Mouse (Mus musculus): ENCODE data around the gene Bud13. TPM values are rescaled to one million over a fixed set of nuclear protein-coding genes. Genes with fewer than 3 reads are reported as not detected.
A peak's percentile ranks its signal among the peaks of the same experiment; 100 is the strongest.

The Bud13 gene
- total RNA-seq, 1 experiment: 21.6 TPM

DNA sequence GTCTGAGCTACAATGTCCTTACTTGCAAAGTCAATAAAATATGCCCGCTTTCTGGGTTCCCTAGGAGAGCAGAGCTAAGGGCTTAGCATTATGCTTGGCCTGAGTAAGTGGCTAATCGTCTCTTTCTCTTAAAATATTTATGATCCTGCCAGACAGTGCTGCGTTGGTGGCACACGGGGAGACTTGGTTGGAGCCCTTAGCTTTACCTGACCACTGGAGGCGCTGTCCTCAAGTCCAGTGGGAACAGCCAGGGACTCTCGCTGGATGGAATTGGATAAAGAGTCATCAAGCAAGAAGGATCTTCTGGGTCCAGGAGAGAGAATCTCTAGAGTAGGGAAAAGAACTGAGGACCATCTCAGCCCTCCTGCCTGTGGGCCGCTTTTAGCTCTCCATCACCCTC lies 26.3 kb downstream of the Bud13 start:
- no peak overlapping the region for H3K9ac ChIP-seq (ENCODE audit: insufficient read depth, low read depth, low read length, poor library complexity, severe bottlenecking)
- H3K27ac ChIP-seq (ENCODE audit: insufficient read depth, low read depth, low read length, poor library complexity, severe bottlenecking): no peak overlapping the region
- H3K4me3 ChIP-seq (ENCODE audit: insufficient read depth in 1 of 2, low read depth in 1 of 2, low read length in 2 of 2, poor library complexity in 1 of 2, severe bottlenecking in 1 of 2): peak overlapping the region in 1 of 2 experiments; percentile 50; a peak in 2 of 4 replicates
- TF ChIP-seq MAFK (IDR thresholded peaks at IDR 0.05; ENCODE audit: insufficient read depth, low read depth, low read length) (no peak), CHD2 (IDR thresholded peaks at IDR 0.05; ENCODE audit: low read depth, low read length) (no peak), HCFC1 (IDR thresholded peaks at IDR 0.05; ENCODE audit: borderline replicate concordance, insufficient read depth, low read length) (no peak), ZC3H11A (IDR thresholded peaks at IDR 0.05; ENCODE audit: borderline replicate concordance, low read depth, low read length) (no peak), ZNF384 (IDR thresholded peaks at IDR 0.05; ENCODE audit: low read depth, low read length) (no peak)
- no peaks in the 10 kb centered on the region for H3K36me3 ChIP-seq (ENCODE audit: control insufficient read depth, insufficient read depth, low read length, poor library complexity, severe bottlenecking)
- no peaks in the 10 kb centered on the region for H3K9me3 ChIP-seq (ENCODE audit: control insufficient read depth, insufficient read depth, low read depth, low read length)
- peak; percentile 58 for DNase-seq (ENCODE audit: low read depth, low spot score)
- H3K4me1 ChIP-seq (ENCODE audit: control insufficient read depth in 2 of 2, insufficient read depth in 2 of 2, low read length in 2 of 2, poor library complexity in 1 of 2): peaks cover 0 to 3% of the 10 kb centered on the region in 2 experiments; a peak in 1 of 4 replicates
- in situ Hi-C loops (cut with MboI; ENCODE audit: low sequenced_read_pairs in 2 of 2, unreplicated experiment in 2 of 2): no loop called here

DNA sequence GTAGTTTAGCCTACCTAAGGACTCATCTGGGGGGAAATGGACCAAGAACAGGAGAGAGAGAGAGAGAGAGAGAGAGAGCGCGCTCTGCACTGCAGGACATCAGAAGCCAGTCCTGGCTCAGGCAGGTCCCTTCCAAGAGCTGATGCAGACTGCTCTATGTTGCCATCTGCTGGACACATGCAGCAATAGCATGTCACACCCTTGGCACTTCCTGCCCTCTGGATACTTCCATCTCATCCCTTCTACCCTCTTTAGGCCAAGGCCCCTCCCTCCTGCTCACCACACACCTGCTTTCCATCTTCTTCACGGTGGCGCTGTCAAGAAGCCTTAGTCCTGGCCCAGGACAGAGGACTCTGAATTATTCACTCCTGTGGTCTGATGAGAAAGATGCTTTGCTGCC lies 31.7 kb downstream of the Bud13 start:
- TF ChIP-seq ZNF384 (IDR thresholded peaks at IDR 0.05; ENCODE audit: low read depth, low read length) (no peak), HCFC1 (IDR thresholded peaks at IDR 0.05; ENCODE audit: borderline replicate concordance, insufficient read depth, low read length) (no peak), MAFK (IDR thresholded peaks at IDR 0.05; ENCODE audit: insufficient read depth, low read depth, low read length) (no peak), CHD2 (IDR thresholded peaks at IDR 0.05; ENCODE audit: low read depth, low read length) (no peak), ZC3H11A (IDR thresholded peaks at IDR 0.05; ENCODE audit: borderline replicate concordance, low read depth, low read length) (no peak)
- in situ Hi-C loops (cut with MboI; ENCODE audit: low sequenced_read_pairs in 2 of 2, unreplicated experiment in 2 of 2): loop anchor here in 1 of 2 experiments (10.0 kb wide), 1 partner anchor 310 kb away; no protein-coding TSS in a partner anchor
- Histone ChIP-seq H3K4me1 (ENCODE audit: control insufficient read depth in 2 of 2, insufficient read depth in 2 of 2, low read length in 2 of 2, poor library complexity in 1 of 2) (no peaks in the 10 kb centered on the region), H3K27ac (ENCODE audit: insufficient read depth, low read depth, low read length, poor library complexity, severe bottlenecking) (no peak overlapping the region), H3K36me3 (ENCODE audit: control insufficient read depth, insufficient read depth, low read length, poor library complexity, severe bottlenecking) (no peaks in the 10 kb centered on the region), H3K4me3 (ENCODE audit: insufficient read depth in 1 of 2, low read depth in 1 of 2, low read length in 2 of 2, poor library complexity in 1 of 2, severe bottlenecking in 1 of 2) (no peak overlapping the region), H3K9me3 (ENCODE audit: control insufficient read depth, insufficient read depth, low read depth, low read length) (no peaks in the 10 kb centered on the region), H3K9ac (ENCODE audit: insufficient read depth, low read depth, low read length, poor library complexity, severe bottlenecking) (no peak overlapping the region)
- DNase-seq (ENCODE audit: low read depth, low spot score): peak; percentile 77

DNA sequence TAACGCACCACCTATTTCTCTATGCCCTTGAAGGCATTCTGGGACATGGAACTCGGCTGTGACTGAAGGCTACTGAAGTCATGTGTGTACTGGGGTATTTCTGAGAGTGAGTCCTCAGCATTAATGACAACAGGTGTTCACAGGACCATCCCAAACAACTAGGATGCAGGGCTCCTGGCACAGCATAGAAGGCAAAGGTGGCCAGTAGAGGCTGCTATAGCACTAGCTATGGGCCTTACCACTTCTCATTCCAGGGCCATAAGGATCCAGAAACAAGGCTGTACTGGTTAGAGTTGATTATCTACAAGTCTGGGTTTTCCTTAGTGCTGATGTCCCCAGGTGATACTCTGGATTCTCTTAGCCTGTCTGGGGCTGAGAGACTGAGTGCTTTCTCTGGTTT lies 32.1 kb downstream of the Bud13 start:
- Histone ChIP-seq H3K4me1 (ENCODE audit: control insufficient read depth in 2 of 2, insufficient read depth in 2 of 2, low read length in 2 of 2, poor library complexity in 1 of 2) (no peaks in the 10 kb centered on the region), H3K9me3 (ENCODE audit: control insufficient read depth, insufficient read depth, low read depth, low read length) (no peaks in the 10 kb centered on the region), H3K27ac (ENCODE audit: insufficient read depth, low read depth, low read length, poor library complexity, severe bottlenecking) (no peak overlapping the region), H3K36me3 (ENCODE audit: control insufficient read depth, insufficient read depth, low read length, poor library complexity, severe bottlenecking) (no peaks in the 10 kb centered on the region), H3K4me3 (ENCODE audit: insufficient read depth in 1 of 2, low read depth in 1 of 2, low read length in 2 of 2, poor library complexity in 1 of 2, severe bottlenecking in 1 of 2) (no peak overlapping the region), H3K9ac (ENCODE audit: insufficient read depth, low read depth, low read length, poor library complexity, severe bottlenecking) (no peak overlapping the region)
- DNase-seq (ENCODE audit: low read depth, low spot score): no peak
- TF ChIP-seq CHD2 (IDR thresholded peaks at IDR 0.05; ENCODE audit: low read depth, low read length) (no peak), MAFK (IDR thresholded peaks at IDR 0.05; ENCODE audit: insufficient read depth, low read depth, low read length) (no peak), HCFC1 (IDR thresholded peaks at IDR 0.05; ENCODE audit: borderline replicate concordance, insufficient read depth, low read length) (no peak), ZC3H11A (IDR thresholded peaks at IDR 0.05; ENCODE audit: borderline replicate concordance, low read depth, low read length) (no peak), ZNF384 (IDR thresholded peaks at IDR 0.05; ENCODE audit: low read depth, low read length) (no peak)
- in situ Hi-C loops (cut with MboI; ENCODE audit: low sequenced_read_pairs in 2 of 2, unreplicated experiment in 2 of 2): loop anchor here in 1 of 2 experiments (10.0 kb wide), 1 partner anchor 310 kb away; no protein-coding TSS in a partner anchor

DNA sequence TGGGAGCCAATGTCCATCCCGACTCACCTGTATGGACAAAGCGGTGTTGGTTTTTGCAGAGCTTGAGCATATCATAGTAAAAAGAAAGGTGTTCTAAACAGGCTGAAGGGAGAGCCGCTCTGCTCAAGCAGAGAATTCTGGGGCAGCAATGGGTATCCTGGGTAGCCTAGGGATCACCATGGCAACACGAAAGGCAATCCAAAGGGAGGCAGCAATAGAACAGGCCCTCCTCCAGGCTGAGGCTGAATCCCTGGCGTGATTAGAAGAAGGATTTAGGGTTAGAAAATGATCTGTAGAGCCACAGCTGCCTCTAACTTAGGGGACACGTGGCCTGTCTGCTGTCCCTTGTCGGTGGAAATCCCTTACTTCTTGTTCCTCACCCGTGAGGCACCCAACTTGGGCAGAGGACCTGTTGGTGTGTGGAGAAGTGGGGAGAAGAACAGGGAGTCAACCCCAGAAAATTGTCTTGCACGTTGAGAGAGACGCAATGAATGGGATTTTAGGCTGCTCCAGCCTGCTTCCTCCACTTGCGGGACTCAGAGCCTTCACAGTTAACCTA lies 33.1 kb downstream of the Bud13 start:
- Histone ChIP-seq H3K9ac (ENCODE audit: insufficient read depth, low read depth, low read length, poor library complexity, severe bottlenecking) (no peak overlapping the region), H3K4me3 (ENCODE audit: insufficient read depth in 1 of 2, low read depth in 1 of 2, low read length in 2 of 2, poor library complexity in 1 of 2, severe bottlenecking in 1 of 2) (no peak overlapping the region), H3K27ac (ENCODE audit: insufficient read depth, low read depth, low read length, poor library complexity, severe bottlenecking) (no peak overlapping the region), H3K4me1 (ENCODE audit: control insufficient read depth in 2 of 2, insufficient read depth in 2 of 2, low read length in 2 of 2, poor library complexity in 1 of 2) (no peaks in the 10 kb centered on the region), H3K36me3 (ENCODE audit: control insufficient read depth, insufficient read depth, low read length, poor library complexity, severe bottlenecking) (no peaks in the 10 kb centered on the region), H3K9me3 (ENCODE audit: control insufficient read depth, insufficient read depth, low read depth, low read length) (no peaks in the 10 kb centered on the region)
- no peak for TF ChIP-seq MAFK (IDR thresholded peaks at IDR 0.05; ENCODE audit: insufficient read depth, low read depth, low read length)
- TF ChIP-seq ZC3H11A (IDR thresholded peaks at IDR 0.05; ENCODE audit: borderline replicate concordance, low read depth, low read length): no peak
- TF ChIP-seq HCFC1 (IDR thresholded peaks at IDR 0.05; ENCODE audit: borderline replicate concordance, insufficient read depth, low read length): no peak
- TF ChIP-seq ZNF384 (IDR thresholded peaks at IDR 0.05; ENCODE audit: low read depth, low read length): no peak
- no peak for TF ChIP-seq CHD2 (IDR thresholded peaks at IDR 0.05; ENCODE audit: low read depth, low read length)
- no peak for DNase-seq (ENCODE audit: low read depth, low spot score)
- in situ Hi-C loops (cut with MboI; ENCODE audit: low sequenced_read_pairs in 2 of 2, unreplicated experiment in 2 of 2): loop anchor here in 1 of 2 experiments (10.0 kb wide), 1 partner anchor 311 kb away; no protein-coding TSS in a partner anchor

All from ES-E14 (cell line).